Mouse (Mus musculus) E14TG2a.4 (cell line): Measurements from ENCODE around the gene Dph2.

Source experiments
- CTCF ChIP-seq: conservative IDR thresholded peaks from 2 replicates; pipeline ENCODE4 v1.5.1; 2014; ENCODE audit warnings: low read length
- NANOG ChIP-seq: IDR thresholded peaks from 2 replicates; pipeline ENCODE4 v1.6.1; 2014; ENCODE audit warnings: borderline replicate concordance, low read length, mixed read lengths
- POU5F1 ChIP-seq: IDR thresholded peaks from 2 replicates; pipeline ENCODE4 v1.6.1; 2014; ENCODE audit warnings: low read length, borderline replicate concordance

GRCm38 (mm10) chr4:117913421-117913820, 21.6 kb upstream of the Dph2 start:
- TF ChIP-seq CTCF: no peak
- no peak for TF ChIP-seq POU5F1
- TF ChIP-seq NANOG: no peak
